Mouse (Mus musculus) embryonic facial prominence, embryonic 13.5 days (tissue): ENCODE measurements around the gene Mfap4. TPM values are rescaled to one million over a fixed set of nuclear protein-coding genes. Genes with fewer than 3 reads are reported as not detected.

Experiments used
- ATAC-seq: fragments of 200-750 bp; cut with Nextera tagmentation; 2 replicates; pipeline ENCODE4 v1.8.0; 2017; ENCODE audit warnings: low read depth; ENCODE audit not compliant: insufficient number of reproducible peaks, insufficient read depth, low FRiP score, low TSS enrichment
- H3K27ac ChIP-seq: fragments of 300-500 bp; sonication (generic); 2 replicates; pipeline ENCODE4 v1.5.1; 2015; ENCODE audit warnings: moderate library complexity, mild to moderate bottlenecking, inconsistent platforms
- H3K27me3 ChIP-seq: fragments of 300-500 bp; sonication (generic); 2 replicates; pipeline ENCODE4 v1.6.1; 2015; ENCODE audit warnings: mild to moderate bottlenecking, inconsistent platforms
- H3K36me3 ChIP-seq: fragments of 300-500 bp; sonication (generic); 2 replicates; pipeline ENCODE4 v1.6.1; 2015; ENCODE audit warnings: mild to moderate bottlenecking, inconsistent platforms
- H3K4me1 ChIP-seq: fragments of 300-500 bp; sonication (generic); 2 replicates; pipeline ENCODE4 v1.6.1; 2015; ENCODE audit warnings: inconsistent platforms
- H3K4me2 ChIP-seq: fragments of 300-500 bp; sonication (generic); 2 replicates; pipeline ENCODE4 v1.6.1; 2015; ENCODE audit warnings: moderate library complexity, mild to moderate bottlenecking, inconsistent platforms
- H3K4me3 ChIP-seq: fragments of 300-500 bp; sonication (generic); 2 replicates; pipeline ENCODE4 v1.5.1; 2015; ENCODE audit warnings: mild to moderate bottlenecking, inconsistent platforms
- H3K9ac ChIP-seq: fragments of 300-500 bp; sonication (generic); 2 replicates; pipeline ENCODE4 v1.6.1; 2015; ENCODE audit warnings: mild to moderate bottlenecking, inconsistent platforms
- H3K9me3 ChIP-seq: fragments of 300-500 bp; sonication (generic); 2 replicates; pipeline ENCODE4 v1.6.1; 2016; ENCODE audit warnings: inconsistent platforms
- WGBS: fragments of 180-500 bp; shearing (Covaris S2); methylation state at CpG from one replicate; pipeline ENCODE4 v1.1.7; 2015; ENCODE audit warnings: mixed read lengths; 5-methylcytosine and 5-hydroxymethylcytosine counted together
- polyA plus RNA-seq: library from polyadenylated mRNA; unstranded; fragments of >200 nt; fragmentation: Nextera tagmentation; extraction: Ambion mirVana; gene quantifications from 2 replicates; pipeline ENCODE4 v1.2.1, GENCODE M21; 2015

Gene Mfap4
- polyA plus RNA-seq, 1 experiment from 2014 or later: 262 TPM

GRCm38 (mm10) chr11:61529268-61529713 lies 44.1 kb downstream of the Mfap4 start:
- Histone ChIP-seq H3K4me2 (no peak overlapping the region), H3K9me3 (no peaks in the 10 kb centered on the region), H3K36me3 (peaks cover 40% of the 10 kb centered on the region), H3K4me1 (no peaks in the 10 kb centered on the region), H3K4me3 (no peak overlapping the region), H3K9ac (no peak overlapping the region), H3K27me3 (no peaks in the 10 kb centered on the region), H3K27ac (no peak overlapping the region)
- ATAC-seq: no peak
- 62% methylated on average over 4 of the region's 4 CpGs for WGBS

- no peak for ATAC-seq
These were observed 47.6 kb downstream of the Mfap4 start for GRCm38 (mm10) chr11:61532820-61533219.

DNA sequence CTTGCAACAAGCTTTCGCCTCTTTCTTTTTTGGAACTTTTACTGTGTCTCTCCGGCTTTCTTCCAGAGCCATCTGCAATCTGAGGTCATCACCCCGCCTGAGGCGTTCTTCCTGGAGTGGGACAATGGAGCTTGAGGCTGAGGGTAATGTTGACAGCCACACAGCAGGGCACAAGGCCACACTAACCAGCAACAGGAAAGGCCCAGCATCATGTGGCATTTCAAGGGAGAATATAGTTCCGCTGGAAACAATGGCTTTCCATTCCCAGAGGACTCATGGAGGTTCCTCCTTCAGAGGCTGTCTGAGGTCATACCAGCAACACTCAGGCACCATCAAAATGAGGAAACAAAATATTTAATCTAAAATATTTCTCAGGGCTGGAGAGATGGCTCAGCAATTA lies 48.3 kb downstream of the Mfap4 start:
- peaks cover 45% of the 10 kb centered on the region for H3K36me3 ChIP-seq
- H3K27ac ChIP-seq: no peak overlapping the region
- no peak overlapping the region for H3K9ac ChIP-seq
- ATAC-seq: no peak
- no peak overlapping the region for H3K4me2 ChIP-seq
- 57% methylated on average over 5 of the region's 5 CpGs for WGBS
- H3K27me3 ChIP-seq: no peaks in the 10 kb centered on the region
- H3K9me3 ChIP-seq: no peaks in the 10 kb centered on the region
- H3K4me1 ChIP-seq: no peaks in the 10 kb centered on the region
- no peak overlapping the region for H3K4me3 ChIP-seq

More at GRCm38 (mm10) chr11:61532820-61533219, 47.6 kb downstream of the Mfap4 start:
- Histone ChIP-seq H3K4me3 (no peak overlapping the region), H3K27me3 (no peaks in the 10 kb centered on the region), H3K9me3 (no peaks in the 10 kb centered on the region), H3K4me1 (no peaks in the 10 kb centered on the region), H3K4me2 (no peak overlapping the region), H3K36me3 (peaks cover 45% of the 10 kb centered on the region), H3K27ac (no peak overlapping the region), H3K9ac (no peak overlapping the region)
- WGBS: 89% methylated on average over 2 of the region's 2 CpGs

- Histone ChIP-seq H3K4me2 (no peak overlapping the region), H3K36me3 (peaks cover 42% of the 10 kb centered on the region), H3K9me3 (no peaks in the 10 kb centered on the region), H3K9ac (no peak overlapping the region), H3K27me3 (no peaks in the 10 kb centered on the region), H3K4me1 (no peaks in the 10 kb centered on the region), H3K4me3 (no peak overlapping the region), H3K27ac (no peak overlapping the region)
- no peak for ATAC-seq
- WGBS: 66% methylated on average over 1 of the region's 1 CpGs
These were observed 50.3 kb downstream of the Mfap4 start for GRCm38 (mm10) chr11:61535530-61535929.

GRCm38 (mm10) chr11:61536952-61537351 lies 51.7 kb downstream of the Mfap4 start:
- no peak overlapping the region for H3K4me3 ChIP-seq
- ATAC-seq: no peak
- H3K36me3 ChIP-seq: peaks cover 39% of the 10 kb centered on the region
- H3K27me3 ChIP-seq: no peaks in the 10 kb centered on the region
- H3K9me3 ChIP-seq: no peaks in the 10 kb centered on the region
- no peak overlapping the region for H3K4me2 ChIP-seq
- no peak overlapping the region for H3K27ac ChIP-seq
- H3K9ac ChIP-seq: no peak overlapping the region
- H3K4me1 ChIP-seq: no peaks in the 10 kb centered on the region
- 66% methylated on average over 3 of the region's 3 CpGs for WGBS

DNA sequence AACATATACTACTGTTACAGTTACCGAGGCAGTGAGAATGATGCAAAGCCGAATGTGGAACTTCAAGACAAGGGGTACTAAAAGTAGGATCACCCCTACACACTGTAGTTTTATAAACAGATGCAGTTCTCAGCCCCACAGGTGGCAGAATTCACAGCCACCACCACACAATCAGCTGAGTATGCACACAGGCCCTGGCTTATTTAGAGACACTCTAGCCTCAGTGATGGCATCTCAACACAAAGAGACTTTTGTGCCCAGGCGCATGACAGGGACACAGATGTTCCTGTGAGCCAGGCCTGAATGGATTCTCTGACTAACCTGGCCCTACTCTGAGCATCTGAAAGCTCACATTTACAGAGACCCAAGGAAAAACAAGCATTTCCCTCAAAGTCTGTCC lies 52.1 kb downstream of the Mfap4 start:
- no peak overlapping the region for H3K4me3 ChIP-seq
- H3K4me2 ChIP-seq: no peak overlapping the region
- no peak overlapping the region for H3K27ac ChIP-seq
- 74% methylated on average over 3 of the region's 3 CpGs for WGBS
- H3K4me1 ChIP-seq: no peaks in the 10 kb centered on the region
- no peaks in the 10 kb centered on the region for H3K27me3 ChIP-seq
- peaks cover 36% of the 10 kb centered on the region for H3K36me3 ChIP-seq
- H3K9me3 ChIP-seq: no peaks in the 10 kb centered on the region
- no peak for ATAC-seq
- H3K9ac ChIP-seq: no peak overlapping the region

Other genes starting within 250 kb of the Mfap4 start
- gene Aldh3a2, start 218.0 kb upstream of the Mfap4 start, polyA plus RNA-seq: 24.7 and 25.9 TPM in 2 replicates
- gene Slc47a2, start 142.6 kb upstream of the Mfap4 start, polyA plus RNA-seq: not detected in 2 replicates
- gene Slc47a1, start 107.1 kb upstream of the Mfap4 start, polyA plus RNA-seq: 0.72 and 0.85 TPM in 2 replicates
- gene Rnf112, start 31.3 kb upstream of the Mfap4 start, polyA plus RNA-seq: 0.76 and 1.3 TPM in 2 replicates
- gene Mapk7, start 9.0 kb downstream of the Mfap4 start, polyA plus RNA-seq: 79.4 and 80.0 TPM in 2 replicates
- 36.6 and 36.7 TPM in 2 replicates for gene B9d1, start 19.7 kb downstream of the Mfap4 start, polyA plus RNA-seq
- 30.0 and 34.0 TPM in 2 replicates for gene Epn2, start 94.3 kb downstream of the Mfap4 start, polyA plus RNA-seq
- 8.3 and 10.1 TPM in 2 replicates for gene Grap, start 167.8 kb downstream of the Mfap4 start, polyA plus RNA-seq
- gene Fam83g, start 198.7 kb downstream of the Mfap4 start, polyA plus RNA-seq: 2.8 and 3.9 TPM in 2 replicates
- not detected in 2 replicates for gene Slc5a10, start 235.4 kb downstream of the Mfap4 start, polyA plus RNA-seq